In the genomic region with DNA sequence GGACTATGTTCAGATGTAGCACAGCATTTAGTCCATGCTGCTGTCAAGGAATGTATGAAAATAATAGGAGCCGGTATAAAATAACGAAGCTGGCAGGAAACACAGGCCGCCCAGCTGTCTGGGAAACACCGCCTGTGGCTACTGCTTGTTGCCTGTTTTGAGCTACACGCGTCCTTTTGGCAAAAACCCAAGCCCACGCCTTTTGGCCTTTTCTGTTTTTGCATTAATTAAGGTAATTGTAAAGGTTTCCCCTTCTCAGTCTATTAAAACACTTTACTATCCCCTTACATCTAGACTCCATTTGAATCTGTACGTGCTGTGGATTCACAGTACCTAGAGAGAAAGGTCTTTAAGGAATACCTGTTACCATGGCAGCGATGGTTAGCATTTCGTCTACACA, we compare ENCODE assay signal across 18 mouse cellular contexts. TPM values are rescaled to one million over a fixed set of nuclear protein-coding genes. Genes with fewer than 3 reads are reported as not detected.
DNase-seq lines count a peak whose midpoint lies in the region; ATAC-seq and TF ChIP-seq lines count a peak whose summit lies in the region.
"Had no signal": no experiment of that assay in that cellular context is flagged by ENCODE, and none has a peak within 500 bp of the region (broad histone marks: within the 10 kb centered on the region; RNA-seq: fewer than 3 reads in every experiment).

No protein-coding gene starts in this region.

- H3K4me3 ChIP-seq in limb, embryonic 14.5 days (replicated peaks; ENCODE audit: low read length): no peak overlapping the region
- H3K4me3 ChIP-seq in limb, embryonic 10.5 days: no peak overlapping the region
- H3K4me3 ChIP-seq: embryonic facial prominence, embryonic 15.5 days; erythroblast, embryonic 14.5 days; forebrain, embryonic 10.5 days; heart, embryonic 13.5 days had no signal

- DNase-seq in frontal cortex, postnatal 14 days (ENCODE audit: low spot score in 2 of 2): no peak
- DNase-seq in limb, embryonic 14.5 days (ENCODE audit: low spot score): peak; percentile 26
- DNase-seq in limb, embryonic 10.5 days (ENCODE audit: low spot score): no peak
- peak; percentile 63 for DNase-seq in brain, adult 2 months (ENCODE audit: low read depth, low spot score)
- no peak for DNase-seq in heart, adult 11 months
- DNase-seq: cerebellum, adult 18-20 months; cerebellum, adult 9-11 months; cerebellum, postnatal 36 days; kidney, adult 11 months had no signal

- peak; percentile 28; the same call in 1 of the 2 replicates for ATAC-seq in frontal cortex, adult (ENCODE audit: low TSS enrichment)
- no peak for ATAC-seq in limb, embryonic 14.5 days (ENCODE audit: low FRiP score, low read depth)
- ATAC-seq: hindbrain, embryonic 16.5 days had no signal

- WGBS in limb, embryonic 14.5 days: 61% methylated on average over 10 of the region's 10 CpGs
- 93% methylated on average over 10 of the region's 10 CpGs for WGBS in limb, embryonic 10.5 days

- H3K27ac ChIP-seq in limb, embryonic 14.5 days (replicated peaks; ENCODE audit: low read depth, low read length): no peak overlapping the region
- H3K27ac ChIP-seq in limb, embryonic 10.5 days: no peak overlapping the region
- H3K27ac ChIP-seq: embryonic facial prominence, embryonic 15.5 days; forebrain, embryonic 10.5 days; heart, embryonic 13.5 days had no signal

- TF ChIP-seq POLR2A in limb, embryonic 14.5 days (IDR thresholded peaks at IDR 0.05; ENCODE audit: borderline replicate concordance, extremely low read depth, insufficient read depth, insufficient read length): no peak

- no peaks in the 10 kb centered on the region for H3K27me3 ChIP-seq in limb, embryonic 14.5 days (ENCODE audit: control insufficient read depth, insufficient read depth, low read length)
- H3K27me3 ChIP-seq in limb, embryonic 10.5 days (ENCODE audit: low read depth, poor library complexity, severe bottlenecking): no peaks in the 10 kb centered on the region
- H3K27me3 ChIP-seq: embryonic facial prominence, embryonic 15.5 days; heart, embryonic 13.5 days had no signal

- H3K36me3 ChIP-seq in limb, embryonic 14.5 days (ENCODE audit: control insufficient read depth, insufficient read depth, low read length): peaks cover 41% of the 10 kb centered on the region
- peaks cover 48% of the 10 kb centered on the region for H3K36me3 ChIP-seq in limb, embryonic 10.5 days

- H3K9me3 ChIP-seq in limb, embryonic 14.5 days (ENCODE audit: control insufficient read depth, low read length): no peaks in the 10 kb centered on the region
- H3K9me3 ChIP-seq in limb, embryonic 10.5 days (replicated peaks): no peaks in the 10 kb centered on the region
- H3K9me3 ChIP-seq: embryonic facial prominence, embryonic 15.5 days; forebrain, embryonic 10.5 days; heart, embryonic 13.5 days had no signal

- H3K9ac ChIP-seq in limb, embryonic 14.5 days (ENCODE audit: low read depth, low read length, severe bottlenecking): no peak overlapping the region
- H3K9ac ChIP-seq: embryonic facial prominence, embryonic 15.5 days; heart, embryonic 13.5 days had no signal

- H3K4me2 ChIP-seq in limb, embryonic 14.5 days (replicated peaks; ENCODE audit: low read depth, low read length, severe bottlenecking): no peak overlapping the region
- H3K4me2 ChIP-seq: embryonic facial prominence, embryonic 15.5 days; heart, embryonic 13.5 days had no signal

- no peaks in the 10 kb centered on the region for H3K4me1 ChIP-seq in limb, embryonic 14.5 days (ENCODE audit: control insufficient read depth, insufficient read depth, low read length)
- H3K4me1 ChIP-seq in limb, embryonic 10.5 days: no peaks in the 10 kb centered on the region
- H3K4me1 ChIP-seq: embryonic facial prominence, embryonic 15.5 days; forebrain, embryonic 10.5 days had no signal

RNA-seq across cellular contexts. Expression of a gene that starts 15.0 kb away (rescaled TPM):
- 24.8 and 26.7 TPM in 2 replicates for polyA plus RNA-seq in limb, embryonic 14.5 days (2012; rRNA removed)
- 29.7 and 31.8 TPM in 2 replicates for polyA plus RNA-seq in limb, embryonic 14.5 days (2014; fragmentation: Nextera tagmentation; extraction: Ambion mirVana)
- 34.0 and 34.4 TPM in 2 replicates for polyA plus RNA-seq in limb, embryonic 10.5 days (2016; fragmentation: Nextera tagmentation; extraction: Ambion mirVana)

RNA-seq across cellular contexts. Expression of a gene that starts 15.7 kb away (rescaled TPM):
- polyA plus RNA-seq in limb, embryonic 14.5 days (2012; rRNA removed): 83.4 and 116 TPM in 2 replicates
- 158 and 161 TPM in 2 replicates for polyA plus RNA-seq in limb, embryonic 14.5 days (2014; fragmentation: Nextera tagmentation; extraction: Ambion mirVana)
- polyA plus RNA-seq in limb, embryonic 10.5 days (2016; fragmentation: Nextera tagmentation; extraction: Ambion mirVana): 234 and 236 TPM in 2 replicates

RNA-seq across cellular contexts. Expression of a gene that starts 45.0 kb away (rescaled TPM):
- 0.08 TPM in 1 of 2 replicates, not detected in the other for polyA plus RNA-seq in limb, embryonic 14.5 days (2012; rRNA removed)
- not detected in 2 replicates for polyA plus RNA-seq in limb, embryonic 14.5 days (2014; fragmentation: Nextera tagmentation; extraction: Ambion mirVana)
- polyA plus RNA-seq in limb, embryonic 10.5 days (2016; fragmentation: Nextera tagmentation; extraction: Ambion mirVana): 0.18 TPM in 1 of 2 replicates, not detected in the other
- polyA plus RNA-seq: forebrain, embryonic 10.5 days; heart, embryonic 13.5 days; heart, postnatal 0 days; hindbrain, embryonic 11.5 days; intestine, embryonic 14.5 days had no signal

RNA-seq across cellular contexts. Expression of a gene that starts 51.8 kb away (rescaled TPM):
- polyA plus RNA-seq in limb, embryonic 14.5 days (2012; rRNA removed): 0.24 and 0.31 TPM in 2 replicates
- polyA plus RNA-seq in limb, embryonic 14.5 days (2014; fragmentation: Nextera tagmentation; extraction: Ambion mirVana): 0.30 TPM in 1 of 2 replicates, not detected in the other
- 0.41 TPM in 1 of 2 replicates, not detected in the other for polyA plus RNA-seq in limb, embryonic 10.5 days (2016; fragmentation: Nextera tagmentation; extraction: Ambion mirVana)
- polyA plus RNA-seq: erythroblast, embryonic 14.5 days; heart, embryonic 13.5 days had no signal

RNA-seq across cellular contexts. Expression of a gene that starts 57.7 kb away (rescaled TPM):
- 14.6 and 15.5 TPM in 2 replicates for polyA plus RNA-seq in limb, embryonic 14.5 days (2012; rRNA removed)
- polyA plus RNA-seq in limb, embryonic 14.5 days (2014; fragmentation: Nextera tagmentation; extraction: Ambion mirVana): 21.7 and 22.7 TPM in 2 replicates
- polyA plus RNA-seq in limb, embryonic 10.5 days (2016; fragmentation: Nextera tagmentation; extraction: Ambion mirVana): 18.0 and 19.3 TPM in 2 replicates

Comparison
In these comparisons a context has a peak if more than half of its experiments do, and no peak if none do; other contexts are left out.
1. DNase-seq: peak in limb, embryonic 14.5 days (single experiment) and brain, adult 2 months (single experiment); none in frontal cortex, postnatal 14 days (0 of 2), limb, embryonic 10.5 days (single experiment) and heart, adult 11 months (single experiment).